Mouse (Mus musculus): Measurements from ENCODE around the gene Mmp11. TPM values are rescaled to one million over a fixed set of nuclear protein-coding genes. Genes with fewer than 3 reads are reported as not detected.

Mmp11 gene
- total and polyA plus RNA-seq, 3 experiments, result 0.99 to 1.1 TPM; not detected in 1

DNA sequence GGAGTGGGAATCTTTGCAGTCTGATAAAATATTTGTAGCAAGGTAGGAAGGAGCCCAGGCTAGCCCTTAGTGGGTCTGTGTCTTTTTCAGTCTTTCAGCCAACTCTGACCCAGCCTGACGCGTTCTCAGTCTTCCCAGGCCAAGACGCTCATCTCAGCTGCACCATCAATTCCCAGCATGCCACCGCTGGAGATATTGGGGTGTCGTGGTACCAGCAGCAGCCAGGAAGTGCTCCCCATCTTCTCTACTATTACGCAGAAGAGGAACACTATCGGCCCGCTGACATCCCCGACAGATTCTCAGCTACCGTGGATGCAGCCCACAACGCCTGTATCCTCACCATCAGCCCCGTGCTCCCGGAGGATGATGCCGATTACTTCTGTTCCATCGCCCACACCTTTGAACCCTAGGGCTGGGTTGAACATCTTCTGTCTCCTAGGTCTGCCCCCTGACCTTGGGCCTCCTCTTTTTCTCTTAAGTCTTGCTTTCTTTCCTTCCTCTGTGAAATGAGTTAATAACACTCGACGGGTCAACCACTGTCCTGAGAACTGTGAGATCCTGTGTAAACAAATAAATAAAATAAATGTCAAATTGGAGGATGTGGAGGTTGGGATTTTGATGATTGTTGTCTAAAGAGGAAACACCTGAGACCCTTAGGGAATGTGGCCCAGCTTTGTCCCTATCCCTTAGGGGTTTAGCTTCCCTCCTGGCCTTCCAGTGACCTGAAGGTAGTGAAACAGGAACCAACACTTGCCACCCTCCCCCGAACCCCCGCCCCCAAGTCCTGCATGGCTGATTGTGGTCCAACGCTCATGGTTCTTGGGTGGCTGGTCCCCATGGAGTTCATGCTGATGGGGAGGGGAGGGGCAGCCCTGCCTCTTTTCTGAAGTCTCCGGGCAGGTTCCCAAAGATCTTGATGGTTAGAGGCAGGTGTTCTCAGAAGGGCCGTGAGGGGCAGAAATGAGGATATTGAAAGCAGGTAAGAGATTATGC, 13.1 kb upstream of the Mmp11 start (continued):
- no peak; the same call in 1 of the 2 replicates for TF ChIP-seq RCOR1 (conservative IDR thresholded peaks at IDR 0.05; ENCODE audit: low read depth, low read length)

DNA sequence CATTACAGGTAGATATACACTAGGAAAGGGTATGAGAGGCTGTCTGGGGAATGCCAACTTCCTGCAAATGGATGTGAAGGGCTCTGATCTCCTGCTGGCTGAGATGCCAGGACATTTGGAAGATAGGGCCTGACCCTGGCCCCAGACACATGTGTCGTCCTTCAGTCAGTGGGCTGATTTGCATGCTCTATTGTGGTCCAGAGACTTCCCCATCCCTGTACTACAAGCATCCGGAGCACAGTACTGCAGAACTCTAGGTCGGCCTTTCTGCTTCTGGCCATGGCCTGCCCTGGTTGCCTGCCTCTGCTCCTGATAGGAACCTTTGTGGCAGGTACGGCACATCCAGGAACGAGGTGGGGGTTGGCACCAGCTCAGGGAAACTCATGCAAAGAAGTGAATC, 11.8 kb upstream of the Mmp11 start:
- H3K4me3 ChIP-seq (replicated peaks in 1 of 3; ENCODE audit: low read depth in 2 of 3, low read length in 2 of 3, poor library complexity in 1 of 3), result peak overlapping the region in 2 of 3 experiments; percentile 39 to 43
- no peaks in the 10 kb centered on the region for H3K27me3 ChIP-seq (replicated peaks)
- H3K4me1 ChIP-seq (ENCODE audit: control insufficient read depth in 1 of 2, insufficient read depth in 2 of 2), result peaks cover 30 to 59% of the 10 kb centered on the region in 2 experiments
- in situ Hi-C loops (cut with MboI; ENCODE audit: low pct_ligation_motif_present, low pct_unique_long_range_greater_than_20kb, low sequenced_read_pairs), result no loop called here
- no peaks in the 10 kb centered on the region for H3K36me3 ChIP-seq (replicated peaks in 1 of 2; ENCODE audit: control insufficient read depth in 1 of 2, insufficient read depth in 1 of 2, low read length in 1 of 2)
- H3K9me3 ChIP-seq (replicated peaks; ENCODE audit: low read length), result no peaks in the 10 kb centered on the region
- H3K9ac ChIP-seq (ENCODE audit: insufficient read depth, low read depth), result peak overlapping the region; percentile 4; the same call in 1 of the 2 replicates
- peak overlapping the region; percentile 12; the same call in 1 of the 2 replicates for H3K27ac ChIP-seq (ENCODE audit: insufficient read depth, low read depth)
- peak; percentile 57 for DNase-seq (ENCODE audit: extremely low read depth)
- H3K4me2 ChIP-seq (ENCODE audit: insufficient read depth, low read depth, poor library complexity, severe bottlenecking), result peak overlapping the region; percentile 85; the same call in 1 of the 2 replicates
- TF ChIP-seq JUND (conservative IDR thresholded peaks at IDR 0.05; ENCODE audit: low read depth, low read length) (no peak), MEF2A (IDR thresholded peaks at IDR 0.05; ENCODE audit: borderline replicate concordance, low read depth, low read length) (no peak), BHLHE40 (IDR thresholded peaks at IDR 0.05; ENCODE audit: low read depth, low read length) (peak; percentile 31; the same call in 1 of the 2 replicates), ETS1 (conservative IDR thresholded peaks at IDR 0.05; ENCODE audit: low read depth, low read length) (peak; percentile 34; the same call in 1 of the 2 replicates), TCF12 (IDR thresholded peaks at IDR 0.05; ENCODE audit: low read depth, low read length) (0 out of 2 replicates have a peak, but pooled peaks have one; percentile 34), IRF4 (IDR thresholded peaks at IDR 0.05; ENCODE audit: low read depth, low read length) (peak; percentile 39; the same call in 1 of the 2 replicates), POLR2A (IDR thresholded peaks at IDR 0.05; ENCODE audit: low read depth, low read length) (peak; percentile 45; the same call in 1 of the 2 replicates), ZC3H11A (IDR thresholded peaks at IDR 0.05; ENCODE audit: low read depth, low read length) (no peak), TBP (conservative IDR thresholded peaks at IDR 0.05; ENCODE audit: low read depth, low read length) (0 out of 2 replicates have a peak, but pooled peaks have one; percentile 20), EP300 (IDR thresholded peaks at IDR 0.05; ENCODE audit: low read length) (peak; percentile 50; the same call in 1 of the 2 replicates), NRF1 (IDR thresholded peaks at IDR 0.05; ENCODE audit: low read depth, low read length) (no peak)
- H3K79me2 ChIP-seq (replicated peaks; ENCODE audit: control insufficient read depth, extremely low read depth, insufficient read depth, poor library complexity, severe bottlenecking), result no peaks in the 10 kb centered on the region
- dilution Hi-C loops (cut with MboI; ENCODE audit: extremely low pct_ligation_motif_present, extremely low pct_unique_long_range_greater_than_20kb, low sequenced_read_pairs), result no loop called here

DNA sequence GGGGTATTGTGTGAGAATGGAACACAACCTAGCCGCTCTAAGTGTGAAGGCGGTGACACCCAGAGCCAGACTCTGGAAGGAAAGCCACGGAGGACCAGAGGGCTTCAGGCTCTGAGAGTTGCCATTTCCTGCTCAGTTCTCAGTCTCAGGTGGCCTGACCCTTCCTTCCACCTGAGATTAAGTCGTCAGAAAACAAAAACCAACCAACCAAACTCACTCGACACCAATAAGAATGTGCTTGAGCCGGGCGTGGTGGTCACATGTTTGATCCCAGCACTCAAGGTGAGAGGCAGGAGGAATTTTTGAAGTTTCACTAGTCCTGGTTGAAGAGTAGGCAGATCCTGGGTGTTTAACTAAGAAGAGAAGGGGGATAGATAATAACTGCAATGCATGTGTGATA, 9.6 kb upstream of the Mmp11 start:
- Histone ChIP-seq H3K4me2 (ENCODE audit: insufficient read depth, low read depth, poor library complexity, severe bottlenecking) (no peak overlapping the region), H3K9ac (ENCODE audit: insufficient read depth, low read depth) (no peak overlapping the region), H3K9me3 (replicated peaks; ENCODE audit: low read length) (no peaks in the 10 kb centered on the region), H3K4me3 (replicated peaks in 1 of 3; ENCODE audit: low read depth in 2 of 3, low read length in 2 of 3, poor library complexity in 1 of 3) (no peak overlapping the region), H3K27ac (ENCODE audit: insufficient read depth, low read depth) (no peak overlapping the region), H3K27me3 (replicated peaks) (no peaks in the 10 kb centered on the region), H3K36me3 (replicated peaks in 1 of 2; ENCODE audit: control insufficient read depth in 1 of 2, insufficient read depth in 1 of 2, low read length in 1 of 2) (no peaks in the 10 kb centered on the region), H3K79me2 (replicated peaks; ENCODE audit: control insufficient read depth, extremely low read depth, insufficient read depth, poor library complexity, severe bottlenecking) (no peaks in the 10 kb centered on the region), H3K4me1 (ENCODE audit: control insufficient read depth in 1 of 2, insufficient read depth in 2 of 2) (peaks cover 32 to 74% of the 10 kb centered on the region in 2 experiments)
- dilution Hi-C loops (cut with MboI; ENCODE audit: extremely low pct_ligation_motif_present, extremely low pct_unique_long_range_greater_than_20kb, low sequenced_read_pairs) (no loop called here), in situ Hi-C loops (cut with MboI; ENCODE audit: low pct_ligation_motif_present, low pct_unique_long_range_greater_than_20kb, low sequenced_read_pairs) (no loop called here)
- TF ChIP-seq MAZ (IDR thresholded peaks at IDR 0.05; ENCODE audit: low read depth, low read length) (no peak), TBP (conservative IDR thresholded peaks at IDR 0.05; ENCODE audit: low read depth, low read length) (no peak), RAD21 (IDR thresholded peaks at IDR 0.05; ENCODE audit: low read depth, low read length) (peak; percentile 5), CTCF (conservative IDR thresholded peaks at IDR 0.05 in 1 of 2, IDR thresholded peaks at IDR 0.05 in 1 of 2; ENCODE audit: low read depth in 2 of 2, low read length in 2 of 2) (peak in 1 of 2 experiments; percentile 15; a peak in 1 of 4 replicates)
- DNase-seq (ENCODE audit: extremely low read depth), result no peak
